Comparison of ENCODE assay signal across 8 mouse cellular contexts in genomic region chr11:121235475-121236238, GRCm38 (mm10). TPM values are rescaled to one million over a fixed set of nuclear protein-coding genes. Genes with fewer than 3 reads are reported as not detected.
DNase-seq lines count a peak whose midpoint lies in the region; ATAC-seq and TF ChIP-seq lines count a peak whose summit lies in the region.

No protein-coding gene starts in this region.

- DNase-seq in adrenal gland, adult 2 months, result peak; percentile 25
- DNase-seq in adrenal gland, adult 18-20 months (ENCODE audit: low spot score in 2 of 2), result no peak
- peak; percentile 70 for DNase-seq in MN1 (ENCODE audit: low spot score)
- DNase-seq in embryonic facial prominence, embryonic 14.5 days (ENCODE audit: low spot score), result peak; percentile 26
- peak; percentile 40 to 66 for DNase-seq in spleen, adult 18-20 months
- no peak for DNase-seq in right cerebral cortex, postnatal 25 days

- no peak overlapping the region; the same call in 1 of the 2 replicates for H3K4me3 ChIP-seq in embryonic facial prominence, embryonic 14.5 days (ENCODE audit: low read depth, low read length)
- H3K4me3 ChIP-seq in intestine, postnatal 0 days (ENCODE audit: low read depth, low read length), result no peak overlapping the region
- H3K4me3 ChIP-seq in lung, embryonic 15.5 days, result peak overlapping the region; percentile 87; the same call in 1 of the 2 replicates

- peak overlapping the region; percentile 99 for H3K27ac ChIP-seq in embryonic facial prominence, embryonic 14.5 days (replicated peaks; ENCODE audit: low read depth, low read length)
- H3K27ac ChIP-seq in intestine, postnatal 0 days (ENCODE audit: low read depth, low read length), result no peak overlapping the region
- peak overlapping the region; percentile 100 for H3K27ac ChIP-seq in lung, embryonic 15.5 days

- no peak for ATAC-seq in embryonic facial prominence, embryonic 14.5 days (ENCODE audit: low read depth)
- no peak for ATAC-seq in intestine, postnatal 0 days
- ATAC-seq in lung, embryonic 15.5 days (ENCODE audit: borderline replicate concordance, extremely low read depth, low FRiP score, low TSS enrichment), result no peak

- no peak overlapping the region for H3K9ac ChIP-seq in embryonic facial prominence, embryonic 14.5 days (ENCODE audit: low read depth, low read length)
- H3K9ac ChIP-seq in intestine, postnatal 0 days (ENCODE audit: low read depth, low read length), result no peak overlapping the region
- 0 out of 2 replicates have a peak overlapping the region, but pooled peaks have one; percentile 79 for H3K9ac ChIP-seq in lung, embryonic 15.5 days

- H3K27me3 ChIP-seq in embryonic facial prominence, embryonic 14.5 days (replicated peaks; ENCODE audit: control insufficient read depth, insufficient read depth, low read length), result no peaks in the 10 kb centered on the region
- no peaks in the 10 kb centered on the region for H3K27me3 ChIP-seq in intestine, postnatal 0 days (replicated peaks; ENCODE audit: control insufficient read depth, insufficient read depth, low read length)
- no peaks in the 10 kb centered on the region for H3K27me3 ChIP-seq in lung, embryonic 15.5 days

- no peaks in the 10 kb centered on the region for H3K9me3 ChIP-seq in embryonic facial prominence, embryonic 14.5 days (ENCODE audit: control insufficient read depth, low read length)
- no peaks in the 10 kb centered on the region for H3K9me3 ChIP-seq in intestine, postnatal 0 days (ENCODE audit: control insufficient read depth)
- H3K9me3 ChIP-seq in lung, embryonic 15.5 days, result no peaks in the 10 kb centered on the region

- H3K4me2 ChIP-seq in embryonic facial prominence, embryonic 14.5 days (ENCODE audit: low read depth, low read length), result peak overlapping the region; percentile 57
- H3K4me2 ChIP-seq in intestine, postnatal 0 days (replicated peaks; ENCODE audit: low read depth), result peak overlapping the region; percentile 61
- H3K4me2 ChIP-seq in lung, embryonic 15.5 days, result peak overlapping the region; percentile 63; the same call in 1 of the 2 replicates

- peak; percentile 76 for TF ChIP-seq CTCF in intestine, postnatal 0 days (IDR thresholded peaks at IDR 0.05; ENCODE audit: low read depth)

- H3K36me3 ChIP-seq in embryonic facial prominence, embryonic 14.5 days (ENCODE audit: control insufficient read depth, insufficient read depth, low read length), result peaks cover 18% of the 10 kb centered on the region
- H3K36me3 ChIP-seq in intestine, postnatal 0 days (ENCODE audit: control insufficient read depth, insufficient read depth), result peaks cover 10% of the 10 kb centered on the region; the same call in 1 of the 2 replicates
- peaks cover 6% of the 10 kb centered on the region for H3K36me3 ChIP-seq in lung, embryonic 15.5 days

- WGBS in embryonic facial prominence, embryonic 14.5 days, result 23% methylated on average over 9 of the region's 9 CpGs
- 20% methylated on average over 9 of the region's 9 CpGs for WGBS in intestine, postnatal 0 days
- 29% methylated on average over 9 of the region's 9 CpGs for WGBS in lung, embryonic 15.5 days

- H3K4me1 ChIP-seq in embryonic facial prominence, embryonic 14.5 days (ENCODE audit: control insufficient read depth, insufficient read depth, low read length), result peaks cover 18% of the 10 kb centered on the region
- H3K4me1 ChIP-seq in intestine, postnatal 0 days (replicated peaks; ENCODE audit: control insufficient read depth, insufficient read depth, low read length), result peaks cover 11% of the 10 kb centered on the region; the same call in 1 of the 2 replicates
- H3K4me1 ChIP-seq in lung, embryonic 15.5 days, result peaks cover 23% of the 10 kb centered on the region

RNA-seq across cellular contexts. Expression of gene Narf, which starts 1.4 kb away (rescaled TPM):
- 10 to 100 TPM; 14.4 to 22.8 TPM for total RNA-seq in adrenal gland, adult 2 months (2021)
- polyA plus RNA-seq in adrenal gland, adult 2 months (2012; rRNA removed), result 22.8 and 29.3 TPM in 2 replicates
- total RNA-seq in adrenal gland, adult 18-20 months (2021), result 10 to 100 TPM; 14.4 to 15.2 TPM
- 42.1 and 43.8 TPM in 2 replicates for polyA plus RNA-seq in embryonic facial prominence, embryonic 14.5 days (2014; fragmentation: Nextera tagmentation; extraction: Ambion mirVana)
- 13.5 and 13.9 TPM in 2 replicates for polyA plus RNA-seq in intestine, postnatal 0 days (2015; fragmentation: Nextera tagmentation; extraction: Ambion mirVana)
- polyA plus RNA-seq in lung, embryonic 15.5 days (2015; fragmentation: Nextera tagmentation; extraction: Ambion mirVana), result 47.7 and 51.9 TPM in 2 replicates

RNA-seq across cellular contexts. Expression of gene Cybc1, which starts 6.5 kb away (rescaled TPM):
- 10 to 100 TPM; 20.4 to 21.9 TPM for total RNA-seq in adrenal gland, adult 2 months (2021)
- 18.7 and 18.8 TPM in 2 replicates for polyA plus RNA-seq in adrenal gland, adult 2 months (2012; rRNA removed)
- total RNA-seq in adrenal gland, adult 18-20 months (2021), result 10 to 100 TPM; 21.7 to 25.2 TPM
- 40.0 and 42.3 TPM in 2 replicates for polyA plus RNA-seq in embryonic facial prominence, embryonic 14.5 days (2014; fragmentation: Nextera tagmentation; extraction: Ambion mirVana)
- polyA plus RNA-seq in intestine, postnatal 0 days (2015; fragmentation: Nextera tagmentation; extraction: Ambion mirVana), result 21.0 and 23.2 TPM in 2 replicates
- 35.2 and 35.3 TPM in 2 replicates for polyA plus RNA-seq in lung, embryonic 15.5 days (2015; fragmentation: Nextera tagmentation; extraction: Ambion mirVana)

RNA-seq across cellular contexts. Expression of gene Foxk2, which starts 24.1 kb away (rescaled TPM):
- total RNA-seq in adrenal gland, adult 2 months (2021), result 10 to 100 TPM; 35.2 to 43.1 TPM
- polyA plus RNA-seq in adrenal gland, adult 2 months (2012; rRNA removed), result 44.9 and 78.0 TPM in 2 replicates
- total RNA-seq in adrenal gland, adult 18-20 months (2021), result 10 to 100 TPM; 41.6 to 45.5 TPM
- 9.9 and 10.2 TPM in 2 replicates for polyA plus RNA-seq in embryonic facial prominence, embryonic 14.5 days (2014; fragmentation: Nextera tagmentation; extraction: Ambion mirVana)
- 3.7 TPM in 2 replicates for polyA plus RNA-seq in intestine, postnatal 0 days (2015; fragmentation: Nextera tagmentation; extraction: Ambion mirVana)
- 7.8 and 8.7 TPM in 2 replicates for polyA plus RNA-seq in lung, embryonic 15.5 days (2015; fragmentation: Nextera tagmentation; extraction: Ambion mirVana)

RNA-seq across cellular contexts. Expression of gene Ogfod3, which starts 31.1 kb away (rescaled TPM):
- total RNA-seq in adrenal gland, adult 2 months (2021), result 10 to 100 TPM; 27.9 to 28.5 TPM
- polyA plus RNA-seq in adrenal gland, adult 2 months (2012; rRNA removed), result 33.7 and 37.7 TPM in 2 replicates
- 10 to 100 TPM; 24.1 to 27.0 TPM for total RNA-seq in adrenal gland, adult 18-20 months (2021)
- polyA plus RNA-seq in embryonic facial prominence, embryonic 14.5 days (2014; fragmentation: Nextera tagmentation; extraction: Ambion mirVana), result 23.4 and 25.4 TPM in 2 replicates
- polyA plus RNA-seq in intestine, postnatal 0 days (2015; fragmentation: Nextera tagmentation; extraction: Ambion mirVana), result 33.7 and 34.8 TPM in 2 replicates
- 25.7 and 27.9 TPM in 2 replicates for polyA plus RNA-seq in lung, embryonic 15.5 days (2015; fragmentation: Nextera tagmentation; extraction: Ambion mirVana)

RNA-seq across cellular contexts. Expression of gene Hexdc, which starts 31.4 kb away (rescaled TPM):
- total RNA-seq in adrenal gland, adult 2 months (2021), result 10 to 100 TPM in 1 of 2 experiments, 1 to 10 TPM in 1; 7.6 to 13.0 TPM
- polyA plus RNA-seq in adrenal gland, adult 2 months (2012; rRNA removed), result 18.5 and 21.7 TPM in 2 replicates
- total RNA-seq in adrenal gland, adult 18-20 months (2021), result 10 to 100 TPM in 1 of 2 experiments, 1 to 10 TPM in 1; 9.0 to 10.1 TPM
- polyA plus RNA-seq in embryonic facial prominence, embryonic 14.5 days (2014; fragmentation: Nextera tagmentation; extraction: Ambion mirVana), result 7.3 and 9.0 TPM in 2 replicates
- polyA plus RNA-seq in intestine, postnatal 0 days (2015; fragmentation: Nextera tagmentation; extraction: Ambion mirVana), result 7.3 and 8.4 TPM in 2 replicates
- 5.9 and 8.8 TPM in 2 replicates for polyA plus RNA-seq in lung, embryonic 15.5 days (2015; fragmentation: Nextera tagmentation; extraction: Ambion mirVana)

Comparison
In these comparisons a context has a peak if more than half of its experiments do, and no peak if none do; other contexts are left out.
1. DNase-seq: peak in adrenal gland, adult 2 months (single experiment), MN1 (single experiment), embryonic facial prominence, embryonic 14.5 days (single experiment) and spleen, adult 18-20 months (2 of 2); none in adrenal gland, adult 18-20 months (0 of 2) and right cerebral cortex, postnatal 25 days (single experiment).
2. Peak in every context shown above with its lines, with median percentiles within 50 percentile points of each other: H3K4me2 ChIP-seq.